Mouse (Mus musculus) heart, adult 2 months (tissue): ENCODE data around the gene Slc22a17.
A peak's percentile ranks its signal among the peaks of the same experiment; 100 is the strongest.

ENCODE experiments used
- CTCF ChIP-seq: fragments of 200-600 bp; IDR thresholded peaks from 2 replicates; pipeline ENCODE4 v1.8.1; 2022; ENCODE audit warnings: antibody characterized with exemption, mild to moderate bottlenecking, moderate library complexity
- EP300 ChIP-seq: fragments of 200-500 bp; IDR thresholded peaks from 2 replicates; pipeline ENCODE4 v1.6.1; 2011; ENCODE audit warnings: low read depth, low read length, control low read depth; ENCODE audit not compliant: insufficient read depth
- POLR2A ChIP-seq: fragments of 200-500 bp; IDR thresholded peaks from 2 replicates; pipeline ENCODE4 v1.6.1; 2011; ENCODE audit warnings: mild to moderate bottlenecking, low read depth, low read length, control low read depth; ENCODE audit not compliant: insufficient read depth

- TF ChIP-seq EP300 (no peak), POLR2A (0 out of 2 replicates have a peak, but pooled peaks have one; percentile 42), CTCF (no peak)
These were observed 12.7 kb upstream of the Slc22a17 start, which contains the start of gene Efs for GRCm38 (mm10) chr14:54925349-54926342.
